Mouse (Mus musculus) lung, adult 2 months (tissue): ENCODE data around the gene Olfml1.

Experiments used
- CTCF ChIP-seq: fragments of 200-500 bp; IDR thresholded peaks from 2 replicates; pipeline ENCODE4 v1.5.1; 2011; ENCODE audit warnings: mild to moderate bottlenecking, low read length, control low read depth; ENCODE audit not compliant: insufficient read depth
- POLR2A ChIP-seq: fragments of 200-500 bp; IDR thresholded peaks from 2 replicates; pipeline ENCODE4 v1.6.1; 2011; ENCODE audit warnings: low read depth, mild to moderate bottlenecking, control low read depth, low read length, borderline replicate concordance; ENCODE audit errors: extremely low read depth

DNA sequence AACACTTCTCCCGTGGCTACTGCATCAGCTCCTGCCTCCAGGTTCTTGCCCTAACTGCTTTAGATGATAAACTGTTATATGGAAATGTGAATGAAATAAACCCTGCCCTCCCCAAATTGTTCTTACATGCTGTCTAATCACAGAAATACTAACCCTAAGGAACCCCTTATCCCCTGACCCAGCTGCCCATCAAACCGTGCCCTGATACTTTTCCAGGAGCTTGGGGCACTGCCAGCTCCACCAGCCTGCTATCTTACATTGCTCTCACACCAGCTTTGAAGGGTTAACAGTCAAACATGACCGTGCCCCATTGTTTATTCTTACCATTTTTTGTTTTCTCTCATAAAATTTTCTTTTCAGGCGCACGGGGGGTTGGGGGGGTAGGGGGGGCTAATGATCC is 37.9 kb upstream of the Olfml1 start:
- TF ChIP-seq POLR2A = no peak
- no peak for TF ChIP-seq CTCF
